Mouse (Mus musculus) liver, embryonic 16.5 days (tissue): ENCODE measurements around the gene Pi4k2a. TPM values are rescaled to one million over a fixed set of nuclear protein-coding genes. Genes with fewer than 3 reads are reported as not detected.

ENCODE experiments used
- ATAC-seq: fragments of 200-750 bp; cut with Nextera tagmentation; 2 replicates; pipeline ENCODE4 v1.8.0; 2017; ENCODE audit warnings: low read depth, mild to moderate bottlenecking, moderate number of reproducible peaks, moderate library complexity
- H3K27ac ChIP-seq: fragments of 300-500 bp; sonication (generic); 2 replicates; pipeline ENCODE4 v1.5.1; 2014; ENCODE audit warnings: mild to moderate bottlenecking, low read length
- H3K27me3 ChIP-seq: fragments of 300-500 bp; sonication (generic); 2 replicates; pipeline ENCODE4 v1.6.1; 2014; ENCODE audit warnings: low read depth, low read length, mixed read lengths; ENCODE audit not compliant: control insufficient read depth, insufficient read depth
- H3K36me3 ChIP-seq: fragments of 300-500 bp; sonication (generic); 2 replicates; pipeline ENCODE4 v1.6.1; 2014; ENCODE audit warnings: mild to moderate bottlenecking; ENCODE audit not compliant: control insufficient read depth, insufficient read depth
- H3K4me1 ChIP-seq: fragments of 300-500 bp; sonication (generic); 2 replicates; pipeline ENCODE4 v1.6.1; 2014; ENCODE audit warnings: low read depth, low read length, mixed read lengths; ENCODE audit not compliant: control insufficient read depth
- H3K4me2 ChIP-seq: fragments of 300-500 bp; sonication (generic); 2 replicates; pipeline ENCODE4 v1.6.1; 2014; ENCODE audit warnings: low read depth, low read length, mixed read lengths
- H3K4me3 ChIP-seq: fragments of 300-500 bp; sonication (generic); 2 replicates; pipeline ENCODE4 v1.5.1; 2014; ENCODE audit warnings: low read depth, mild to moderate bottlenecking, low read length
- H3K9ac ChIP-seq: fragments of 300-500 bp; sonication (generic); 2 replicates; pipeline ENCODE4 v1.6.1; 2014; ENCODE audit warnings: low read depth, low read length
- H3K9me3 ChIP-seq: fragments of 300-500 bp; sonication (generic); replicated peaks from 2 replicates; pipeline ENCODE4 v1.6.1; 2016; ENCODE audit warnings: low read length; ENCODE audit not compliant: control insufficient read depth
- WGBS: fragments of 180-500 bp; shearing (Covaris S2); extraction: QIAGEN DNeasy Blood & Tissue Kit; methylation state at CpG from one replicate; pipeline ENCODE4 v1.1.7; 2014; ENCODE audit not compliant: insufficient replicate concordance; 5-methylcytosine and 5-hydroxymethylcytosine counted together
- polyA plus RNA-seq: library from polyadenylated mRNA; unstranded; fragments of >200 nt; fragmentation: Nextera tagmentation; extraction: Ambion mirVana; gene quantifications from 2 replicates; pipeline ENCODE4 v1.2.1, GENCODE M21; 2015

The Pi4k2a gene
- polyA plus RNA-seq, 1 experiment from 2014 or later: 4.0 TPM

GRCm38 (mm10) chr19:42056719-42057409 is 33.4 kb upstream of the Pi4k2a start:
- no peak for ATAC-seq

GRCm38 (mm10) chr19:42058426-42058825 is 31.8 kb upstream of the Pi4k2a start:
- Histone ChIP-seq H3K4me1 (peaks cover 2% of the 10 kb centered on the region; the same call in 1 of the 2 replicates), H3K9ac (no peak overlapping the region), H3K4me2 (no peak overlapping the region), H3K9me3 (no peaks in the 10 kb centered on the region), H3K4me3 (no peak overlapping the region), H3K27ac (no peak overlapping the region), H3K27me3 (no peaks in the 10 kb centered on the region), H3K36me3 (no peaks in the 10 kb centered on the region)
- ATAC-seq: no peak
- 49% methylated on average over 7 of the region's 7 CpGs for WGBS

More at GRCm38 (mm10) chr19:42056719-42057409, 33.4 kb upstream of the Pi4k2a start:
- Histone ChIP-seq H3K9me3 (no peaks in the 10 kb centered on the region), H3K27ac (no peak overlapping the region), H3K4me1 (peaks cover 2% of the 10 kb centered on the region; the same call in 1 of the 2 replicates), H3K27me3 (no peaks in the 10 kb centered on the region), H3K4me2 (no peak overlapping the region), H3K9ac (no peak overlapping the region), H3K36me3 (no peaks in the 10 kb centered on the region), H3K4me3 (no peak overlapping the region)
- 60% methylated on average over 6 of the region's 6 CpGs for WGBS

- peak overlapping the region; percentile 59 for H3K27ac ChIP-seq
- 64% methylated on average over 7 of the region's 7 CpGs for WGBS
- no peaks in the 10 kb centered on the region for H3K27me3 ChIP-seq
- peak; percentile 86 for ATAC-seq
- no peak overlapping the region for H3K9ac ChIP-seq
- H3K4me2 ChIP-seq: no peak overlapping the region
- no peaks in the 10 kb centered on the region for H3K36me3 ChIP-seq
- H3K4me1 ChIP-seq: peaks cover 2% of the 10 kb centered on the region; the same call in 1 of the 2 replicates
- H3K9me3 ChIP-seq: no peaks in the 10 kb centered on the region
- no peak overlapping the region for H3K4me3 ChIP-seq
These were observed 28.8 kb upstream of the Pi4k2a start for GRCm38 (mm10) chr19:42061443-42061842.

- Histone ChIP-seq H3K9ac (no peak overlapping the region), H3K27ac (no peak overlapping the region), H3K4me3 (no peak overlapping the region), H3K4me1 (no peaks in the 10 kb centered on the region), H3K36me3 (no peaks in the 10 kb centered on the region), H3K9me3 (no peaks in the 10 kb centered on the region), H3K27me3 (no peaks in the 10 kb centered on the region), H3K4me2 (no peak overlapping the region)
- no peak for ATAC-seq
- WGBS: 56% methylated on average over 11 of the region's 11 CpGs
These were observed 21.6 kb upstream of the Pi4k2a start for GRCm38 (mm10) chr19:42068441-42069240.

GRCm38 (mm10) chr19:42069241-42069525 is 21.1 kb upstream of the Pi4k2a start:
- Histone ChIP-seq H3K4me1 (no peaks in the 10 kb centered on the region), H3K4me3 (no peak overlapping the region), H3K4me2 (no peak overlapping the region), H3K9ac (no peak overlapping the region), H3K9me3 (no peaks in the 10 kb centered on the region), H3K36me3 (no peaks in the 10 kb centered on the region), H3K27ac (no peak overlapping the region), H3K27me3 (no peaks in the 10 kb centered on the region)
- no peak for ATAC-seq
- WGBS: 69% methylated on average over 6 of the region's 6 CpGs

- no peak for ATAC-seq
These were observed 19.0 kb upstream of the Pi4k2a start for GRCm38 (mm10) chr19:42071221-42071620.

GRCm38 (mm10) chr19:42071886-42072608 is 18.2 kb upstream of the Pi4k2a start:
- no peaks in the 10 kb centered on the region for H3K4me1 ChIP-seq
- H3K9me3 ChIP-seq: no peaks in the 10 kb centered on the region
- H3K4me2 ChIP-seq: no peak overlapping the region
- H3K27ac ChIP-seq: peak overlapping the region; percentile 83
- H3K4me3 ChIP-seq: no peak overlapping the region
- no peaks in the 10 kb centered on the region for H3K36me3 ChIP-seq
- peak; percentile 87 for ATAC-seq
- H3K27me3 ChIP-seq: no peaks in the 10 kb centered on the region
- peak overlapping the region; percentile 28; the same call in 1 of the 2 replicates for H3K9ac ChIP-seq
- WGBS: 61% methylated on average over 15 of the region's 15 CpGs

More at GRCm38 (mm10) chr19:42071221-42071620, 19.0 kb upstream of the Pi4k2a start:
- no peaks in the 10 kb centered on the region for H3K9me3 ChIP-seq
- H3K27me3 ChIP-seq: no peaks in the 10 kb centered on the region
- 64% methylated on average over 7 of the region's 7 CpGs for WGBS
- H3K27ac ChIP-seq: peak overlapping the region; percentile 8
- no peaks in the 10 kb centered on the region for H3K36me3 ChIP-seq
- no peaks in the 10 kb centered on the region for H3K4me1 ChIP-seq
- no peak overlapping the region for H3K4me3 ChIP-seq
- H3K4me2 ChIP-seq: no peak overlapping the region
- no peak overlapping the region for H3K9ac ChIP-seq

- ATAC-seq: no peak
- Histone ChIP-seq H3K27me3 (no peaks in the 10 kb centered on the region), H3K4me2 (no peak overlapping the region), H3K4me1 (no peaks in the 10 kb centered on the region), H3K9ac (no peak overlapping the region), H3K27ac (peak overlapping the region; percentile 83), H3K36me3 (no peaks in the 10 kb centered on the region), H3K9me3 (no peaks in the 10 kb centered on the region), H3K4me3 (no peak overlapping the region)
- 65% methylated on average over 7 of the region's 7 CpGs for WGBS
These were observed 17.5 kb upstream of the Pi4k2a start for GRCm38 (mm10) chr19:42072802-42073201.
